Mouse (Mus musculus): ENCODE measurements at regions not wholly inside any gene's neighbourhood (a gene's known extent, or its start where the extent isn't known, plus 50 kb on each side); places are given as distances from the start of the nearest gene placed in this dataset.

DNA sequence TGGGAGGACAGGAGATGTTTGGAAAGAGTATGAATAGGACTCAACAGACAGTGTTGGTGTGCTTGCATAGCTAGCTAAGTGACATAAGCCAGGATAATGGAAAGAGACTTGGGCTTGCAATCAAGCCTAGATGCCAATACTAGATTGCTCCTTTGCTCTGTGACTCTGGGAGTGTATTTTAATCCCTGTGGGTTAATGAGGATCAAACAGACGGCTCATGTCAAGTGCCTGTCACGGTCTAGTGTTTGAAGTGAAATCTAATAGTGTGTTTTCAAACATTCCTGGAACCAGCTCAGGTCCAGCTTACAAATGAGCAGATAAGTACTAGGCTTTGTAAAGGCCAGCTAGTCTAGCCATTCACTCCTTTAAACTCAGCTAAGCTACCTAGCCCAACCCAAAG lies 64.1 kb upstream of the Ranbp3l start:
- DNase-seq (ENCODE audit: low read depth, low spot score) = no peak

DNA sequence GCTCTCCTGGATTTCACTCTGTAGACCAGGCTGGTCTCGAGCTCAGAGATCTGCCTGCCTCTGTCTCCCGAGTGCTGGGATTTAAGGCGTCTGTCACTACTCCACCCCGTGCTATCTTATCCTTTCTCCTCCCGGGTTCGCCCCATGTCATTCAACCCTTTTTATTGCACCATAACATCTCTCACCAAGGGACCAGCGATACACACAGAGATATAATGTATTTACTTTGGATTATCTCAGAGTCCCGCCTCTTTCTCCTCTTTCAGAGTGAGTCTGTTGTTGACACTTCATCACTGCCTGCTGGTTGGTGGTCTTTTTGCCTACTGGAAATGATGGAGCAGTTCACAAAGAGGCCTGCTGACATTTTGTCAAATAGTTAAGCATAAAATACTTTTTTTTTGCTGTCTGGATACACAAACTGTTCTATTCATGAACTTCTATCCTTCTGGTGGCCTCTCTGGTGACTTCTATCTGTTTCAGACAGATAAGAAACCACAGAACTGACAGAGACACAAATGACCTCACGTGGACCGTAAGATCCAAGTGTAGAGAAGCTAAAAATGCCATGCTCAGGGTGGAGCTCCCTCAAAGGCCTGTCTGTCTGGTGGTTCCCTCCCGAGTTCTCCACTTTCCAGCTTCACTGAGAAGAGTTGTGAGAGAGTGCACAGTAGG lies 70.1 kb upstream of the Ranbp3l start:
- DNase-seq (ENCODE audit: low read depth, low spot score) = no peak

DNA sequence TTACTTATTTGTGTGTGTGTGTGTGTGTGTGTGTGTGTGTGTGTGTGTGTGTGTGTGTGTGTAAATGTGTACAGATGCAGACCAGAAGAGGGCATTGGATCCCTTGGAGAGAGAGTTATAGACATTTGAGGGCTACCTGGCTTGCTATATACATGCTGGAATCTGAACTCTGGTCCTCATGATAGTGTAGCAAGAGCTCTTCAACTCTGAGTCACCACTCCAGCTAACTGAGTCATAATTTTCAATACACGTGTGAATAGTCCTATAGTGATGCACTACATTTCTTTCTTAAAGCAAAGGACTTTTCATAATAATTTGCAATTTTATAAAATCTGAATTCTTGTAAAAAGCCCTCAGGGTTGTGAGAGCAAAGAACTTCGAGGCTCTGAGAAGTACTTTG lies 70.9 kb upstream of the Ranbp3l start:
- DNase-seq (ENCODE audit: low read depth, low spot score) = no peak

DNA sequence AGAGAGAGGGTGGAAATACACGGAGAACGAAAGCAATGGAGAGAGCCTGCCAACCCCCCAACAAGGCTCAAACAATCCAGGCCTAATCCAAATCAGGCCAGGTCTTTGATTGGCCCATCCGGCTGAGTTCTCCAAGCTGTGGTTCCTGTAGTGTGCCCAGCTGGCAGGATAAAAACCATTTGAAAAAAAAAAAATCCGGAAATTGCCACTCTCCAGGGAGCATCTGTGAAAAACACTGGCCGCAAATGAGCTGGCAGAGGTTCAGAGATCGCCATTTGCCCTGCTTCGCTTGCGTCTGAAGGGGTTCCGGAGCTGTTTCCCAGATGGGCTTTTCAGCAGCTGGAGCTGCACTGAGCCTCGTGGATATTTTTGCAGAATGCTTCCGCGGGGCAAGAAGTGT lies 71.4 kb upstream of the Ranbp3l start:
- no peak for DNase-seq (ENCODE audit: low read depth, low spot score)

DNA sequence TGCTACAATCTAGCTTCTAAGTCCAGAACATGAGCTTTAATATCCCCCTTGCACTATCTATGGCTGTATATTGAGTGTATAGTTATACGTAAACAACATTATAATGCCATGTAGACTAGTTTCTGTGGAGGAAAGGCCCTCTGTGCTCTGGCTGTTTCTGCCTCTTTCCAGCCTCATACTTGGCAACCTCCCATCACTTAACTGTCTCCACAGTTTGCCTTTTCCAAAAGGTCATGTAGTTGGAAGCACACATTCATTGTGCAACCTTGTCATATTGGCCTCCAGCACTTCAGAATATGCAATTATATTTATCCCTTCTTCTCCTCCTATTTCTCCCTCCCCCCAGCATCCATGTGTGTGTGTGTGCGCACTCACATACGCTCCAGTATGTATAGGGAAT lies 82.2 kb upstream of the Ranbp3l start:
- no peak for DNase-seq (ENCODE audit: low read depth, low spot score)

DNA sequence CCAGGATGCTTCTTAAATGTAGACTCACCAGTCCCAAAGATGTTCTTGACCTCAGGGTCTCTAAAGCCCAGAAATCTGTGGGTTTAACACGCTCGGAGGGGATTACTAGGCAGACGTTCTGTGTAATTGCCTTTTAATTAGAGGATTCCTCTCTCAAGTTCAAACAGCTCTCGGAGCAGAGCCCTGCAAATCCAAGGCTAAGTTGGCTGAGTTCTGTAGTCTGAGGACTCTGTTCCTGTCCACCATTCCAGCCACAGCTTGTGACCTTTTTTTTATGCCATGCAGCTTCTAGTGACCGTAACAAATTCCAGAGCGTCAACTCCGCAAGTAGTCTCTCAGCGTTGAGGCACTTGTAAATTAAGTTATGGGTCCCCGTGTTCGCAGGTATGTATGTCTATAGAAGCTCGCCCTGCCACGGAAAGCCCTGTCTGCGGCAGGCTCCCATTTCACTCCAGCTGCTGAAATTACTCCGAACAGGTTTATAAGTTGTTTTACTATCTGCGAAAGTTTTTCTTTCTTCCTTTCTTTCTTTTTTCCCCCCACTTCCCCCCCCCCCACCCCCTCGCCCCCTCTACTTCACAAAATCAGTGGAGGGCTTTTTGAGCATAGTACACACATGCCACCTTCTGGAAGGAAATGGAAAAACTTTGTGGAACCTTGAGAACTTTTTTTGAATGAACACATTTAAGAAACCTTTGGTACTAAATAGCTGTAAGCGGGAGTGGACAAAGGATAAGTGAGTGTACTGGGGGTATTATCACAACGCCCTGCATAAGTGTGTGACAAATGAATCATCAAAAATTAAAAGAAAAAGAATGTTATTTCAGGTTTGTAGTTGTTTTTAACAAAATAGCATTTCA lies 82.9 kb upstream of the Ranbp3l start:
- no peak for DNase-seq (ENCODE audit: low read depth, low spot score)

DNA sequence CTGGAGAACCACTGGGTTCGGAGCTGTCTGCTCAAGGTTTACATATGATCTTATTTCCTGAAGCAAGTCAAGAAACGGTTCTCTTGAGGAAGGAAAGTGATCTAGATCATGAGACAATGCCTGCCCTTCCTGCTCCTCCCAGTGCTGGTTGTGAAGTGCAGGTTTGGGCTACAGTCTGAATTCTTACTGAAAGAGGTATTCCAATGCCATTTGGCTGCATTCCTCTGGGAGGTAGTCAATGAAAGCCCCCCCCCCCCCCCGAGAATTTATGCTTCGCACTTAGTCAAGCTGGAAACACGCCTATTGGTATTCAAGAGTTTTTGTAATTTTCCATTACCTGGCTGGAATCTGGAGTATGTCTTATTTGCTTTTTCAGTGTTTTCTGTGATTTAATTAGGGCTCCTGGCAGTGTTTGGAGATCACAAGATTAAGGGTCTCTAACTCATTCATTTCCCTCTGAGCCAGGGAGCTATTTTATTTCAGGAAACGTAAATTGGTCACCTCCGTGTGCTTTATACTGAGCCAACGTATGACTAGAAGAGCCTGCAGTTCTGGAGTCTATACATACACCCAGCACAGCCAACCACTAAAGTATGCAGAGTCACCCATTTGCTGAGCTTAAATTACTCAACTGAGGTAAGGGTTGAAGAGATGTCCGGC lies 84.7 kb upstream of the Ranbp3l start:
- no peak for DNase-seq (ENCODE audit: low read depth, low spot score)

DNA sequence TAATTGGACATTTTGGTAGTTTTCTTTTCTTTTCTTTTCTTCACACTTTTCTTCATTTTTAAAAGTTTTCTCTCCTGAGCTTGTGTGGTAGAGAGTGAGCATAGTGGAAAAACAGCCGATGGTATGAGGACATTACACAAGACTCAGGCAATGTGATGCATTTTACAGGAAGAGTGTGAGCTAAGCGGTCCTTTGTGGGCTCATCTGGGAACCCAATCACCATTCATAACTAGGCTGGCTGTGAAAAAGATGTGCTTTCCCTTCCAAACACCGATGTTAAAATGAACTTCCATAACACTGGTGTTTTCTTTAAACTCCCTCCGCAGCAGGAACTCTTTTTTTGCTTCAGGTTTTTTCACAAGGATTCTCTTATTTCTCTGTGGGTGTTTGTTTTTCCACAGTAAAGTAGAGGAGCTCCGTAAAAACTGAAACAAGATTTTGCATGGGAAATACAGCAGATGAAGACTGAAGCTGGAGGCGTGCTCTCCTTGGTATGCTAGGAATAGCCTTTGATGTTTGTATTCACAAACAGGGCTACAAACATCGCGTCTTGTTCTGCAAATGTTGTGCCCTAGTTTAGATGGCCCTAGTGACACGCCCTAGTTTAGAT lies 92.8 kb upstream of the Ranbp3l start:
- DNase-seq (ENCODE audit: low read depth, low spot score) = no peak

DNA sequence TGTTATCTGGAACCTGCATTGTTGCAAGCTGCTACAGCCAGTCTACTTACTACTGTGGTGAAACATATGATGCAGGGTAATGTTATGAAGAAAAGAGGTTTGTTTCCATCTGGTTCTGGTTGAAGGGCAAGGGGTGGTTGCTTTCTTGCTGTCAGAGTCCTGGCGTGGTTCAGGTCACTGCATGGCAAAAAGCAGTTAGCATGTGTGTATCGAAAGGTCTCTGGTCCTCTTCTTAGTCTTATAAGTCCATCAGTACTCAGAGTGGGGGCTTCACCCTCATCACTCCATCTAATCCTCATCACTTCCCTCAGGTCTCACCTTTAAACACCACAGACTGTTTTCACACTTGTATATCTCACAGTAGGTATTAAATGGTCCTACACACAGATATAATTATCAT lies 99.7 kb upstream of the Ranbp3l start:
- DNase-seq (ENCODE audit: low read depth, low spot score) = no peak

DNA sequence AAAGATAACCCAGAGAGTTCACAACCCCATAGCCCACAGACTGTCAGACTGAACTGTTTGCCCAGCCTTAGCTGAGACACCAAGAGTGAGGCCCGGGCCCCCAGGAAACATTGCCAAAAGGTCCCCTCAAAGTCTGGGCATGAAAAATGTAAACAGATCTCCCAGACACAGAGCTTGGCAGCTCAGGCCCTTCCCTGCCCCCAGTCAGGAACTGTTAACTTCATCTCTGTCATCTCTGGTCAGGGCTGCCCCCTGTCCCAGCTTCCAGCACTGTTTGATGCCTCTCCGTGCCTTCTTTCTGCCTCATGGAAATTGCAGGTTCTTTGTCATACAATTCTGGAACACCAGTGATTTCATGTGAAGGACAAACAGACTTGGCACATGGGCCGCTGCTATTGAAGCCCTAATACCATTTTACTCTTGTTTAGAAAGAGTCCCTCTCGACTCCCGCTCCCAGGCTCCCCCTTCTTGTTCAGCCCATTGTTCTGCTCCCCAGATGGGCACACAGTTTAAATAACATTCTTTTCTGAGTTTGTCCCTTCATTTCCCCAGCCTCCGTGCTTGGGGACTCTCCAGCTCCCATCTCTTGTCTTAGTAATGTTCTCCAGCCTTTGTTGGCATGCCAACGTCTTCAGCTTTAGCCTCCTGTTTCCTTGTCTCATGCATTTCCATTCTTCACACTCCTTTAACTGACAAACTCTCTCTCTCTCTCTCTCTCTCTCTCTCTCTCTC lies 100.4 kb upstream of the Ranbp3l start:
- no peak for DNase-seq (ENCODE audit: low read depth, low spot score)

DNA sequence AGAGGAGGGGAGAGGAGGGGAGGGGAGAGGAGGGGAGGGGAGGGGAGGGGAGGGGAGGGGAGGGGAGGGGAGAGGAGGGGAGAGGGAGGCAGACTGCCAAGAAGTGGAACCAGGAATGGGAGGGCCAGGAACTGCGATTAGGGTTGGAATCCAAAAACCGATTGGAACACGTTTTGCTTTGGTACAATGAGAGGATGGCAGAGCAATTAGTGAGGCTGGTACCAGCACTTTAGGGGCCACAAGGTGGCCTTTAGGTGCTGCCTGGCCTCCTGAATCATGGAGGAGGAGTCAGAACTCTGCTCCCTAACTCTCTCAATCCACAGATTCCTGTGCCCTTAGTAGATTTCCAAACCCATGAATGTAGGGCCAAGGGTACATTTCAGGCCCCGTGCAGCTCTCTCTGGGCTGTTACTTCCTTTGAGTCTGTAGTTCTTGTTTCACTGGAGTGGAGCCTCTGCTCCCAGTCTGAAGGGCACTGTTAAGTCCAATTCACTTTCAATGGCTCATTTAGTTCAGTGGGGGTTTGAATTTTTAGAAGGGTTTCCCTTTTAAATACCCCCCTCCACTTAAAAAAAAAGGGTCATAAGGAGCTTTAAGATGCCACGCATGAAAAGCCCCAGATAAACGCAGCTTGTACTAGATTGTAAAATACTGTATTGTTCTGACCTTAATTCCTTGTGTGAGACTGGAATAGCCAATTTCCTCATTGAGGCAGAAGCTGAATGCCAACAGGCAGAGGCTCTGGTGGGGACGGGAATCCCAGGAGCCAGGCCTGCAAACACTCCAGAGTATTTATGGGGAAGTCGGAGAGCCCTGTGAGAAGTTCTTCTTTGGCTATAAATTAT lies 102.4 kb upstream of the Ranbp3l start:
- no peak for DNase-seq (ENCODE audit: low read depth, low spot score)

DNA sequence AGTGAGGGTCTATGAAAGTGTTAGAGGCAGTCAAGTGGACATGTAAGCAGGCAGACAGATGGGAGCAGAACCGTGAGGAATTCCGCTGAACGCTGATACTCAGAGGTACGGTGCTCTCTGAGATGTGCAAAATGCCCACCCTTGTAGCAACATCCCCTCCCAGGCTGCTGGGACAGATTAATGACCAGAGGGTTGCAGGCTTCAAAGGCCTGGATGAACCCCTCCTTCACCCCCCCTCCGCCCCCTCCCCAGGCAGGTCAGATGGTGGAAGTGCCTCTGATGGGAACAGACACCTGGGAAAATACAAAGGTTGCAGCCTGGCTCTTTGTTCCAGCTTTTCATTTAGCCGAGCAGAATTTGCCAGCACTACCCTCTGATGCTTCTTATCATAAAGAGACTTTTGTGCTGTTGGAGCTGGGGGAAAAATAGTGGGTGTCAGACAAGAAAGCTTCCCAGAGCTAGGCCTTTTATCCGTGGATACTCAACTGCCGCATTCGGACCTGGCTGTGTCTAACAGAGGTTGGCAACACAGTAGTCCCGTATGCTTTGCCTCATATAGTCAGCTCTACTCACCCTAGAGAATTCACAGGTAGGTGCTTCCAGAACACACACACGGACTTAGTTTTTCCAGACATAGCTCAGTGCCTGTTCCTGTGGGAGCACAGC lies 111.2 kb upstream of the Ranbp3l start:
- no peak for DNase-seq (ENCODE audit: low read depth, low spot score)

DNA sequence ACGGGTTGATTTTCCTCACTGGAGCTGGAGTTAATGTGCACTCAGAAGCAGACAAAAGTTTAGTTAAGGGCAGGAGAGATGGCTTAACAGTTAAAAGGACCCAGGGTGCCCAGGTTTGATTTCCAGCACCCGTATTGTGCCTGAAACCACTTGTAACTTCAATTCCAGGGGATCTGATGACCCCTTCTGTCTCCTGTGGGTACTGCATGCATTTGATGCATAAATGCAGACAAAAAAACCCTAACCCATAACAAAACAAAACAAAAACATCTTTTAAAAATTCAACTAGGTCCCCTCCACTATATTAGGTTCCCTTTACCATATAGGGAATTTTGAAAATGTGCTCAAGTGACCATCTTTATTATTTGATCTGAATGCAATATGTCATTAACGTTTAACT lies 112.2 kb upstream of the Ranbp3l start:
- no peak for DNase-seq (ENCODE audit: low read depth, low spot score)

DNA sequence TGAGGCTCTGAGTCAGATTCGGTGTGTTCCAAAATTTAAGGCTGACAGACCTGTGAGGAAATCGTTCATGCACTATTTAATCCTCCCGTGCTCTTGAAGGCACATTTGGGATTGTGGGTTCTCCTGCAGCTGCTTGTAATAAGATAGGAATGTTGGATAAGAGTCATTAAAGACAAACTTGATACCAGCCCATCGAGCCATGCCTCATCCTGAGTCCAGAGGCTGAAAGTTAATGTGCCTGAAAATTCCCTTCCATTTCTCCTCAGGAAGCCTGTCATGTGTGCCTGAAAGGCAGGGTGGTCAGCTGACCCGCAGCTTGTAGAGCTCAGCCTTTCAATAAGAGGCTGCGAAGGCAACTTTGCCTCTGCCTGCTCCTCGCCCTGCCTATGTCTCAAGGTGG lies 113.4 kb upstream of the Ranbp3l start:
- no peak for DNase-seq (ENCODE audit: low read depth, low spot score)

DNA sequence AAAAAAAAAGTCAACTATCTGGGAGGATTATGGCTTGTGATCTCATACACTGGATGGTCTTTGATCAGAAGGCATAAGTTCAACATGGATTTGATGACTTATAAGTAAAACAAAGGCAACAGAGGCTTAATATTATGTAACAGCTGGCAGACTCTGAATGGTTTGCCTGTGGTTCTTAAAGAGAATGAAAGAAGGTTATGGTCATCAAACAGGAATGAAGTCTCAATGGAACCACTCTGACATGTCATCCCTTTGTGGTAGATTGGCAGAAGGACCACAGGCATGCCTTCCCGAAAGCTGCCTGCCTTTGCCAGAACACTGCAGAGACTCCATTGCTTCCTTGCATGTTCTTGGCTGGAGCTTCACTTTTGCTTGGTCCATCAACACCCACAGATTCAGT lies 116.8 kb upstream of the Ranbp3l start:
- DNase-seq (ENCODE audit: low read depth, low spot score) = no peak

DNA sequence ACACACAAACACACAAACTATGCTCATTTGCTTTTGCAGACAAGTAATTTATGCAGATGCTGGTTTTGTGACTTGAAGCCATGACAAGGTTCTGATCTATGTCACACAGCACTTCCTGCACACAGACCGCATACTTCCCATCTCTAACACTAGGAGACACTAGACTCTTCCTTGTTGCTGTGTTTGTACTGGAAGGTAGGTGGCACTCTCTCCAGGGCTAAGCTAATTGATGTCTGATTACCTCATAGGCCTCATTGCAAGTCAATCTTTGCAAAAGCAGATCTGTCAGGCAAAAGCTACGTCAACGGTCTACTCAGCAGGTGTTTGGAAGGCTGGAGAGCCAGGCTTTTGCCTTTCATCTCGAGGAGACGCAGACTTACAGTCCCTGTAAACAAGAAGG lies 118.3 kb upstream of the Ranbp3l start:
- DNase-seq (ENCODE audit: low read depth, low spot score) = no peak

DNA sequence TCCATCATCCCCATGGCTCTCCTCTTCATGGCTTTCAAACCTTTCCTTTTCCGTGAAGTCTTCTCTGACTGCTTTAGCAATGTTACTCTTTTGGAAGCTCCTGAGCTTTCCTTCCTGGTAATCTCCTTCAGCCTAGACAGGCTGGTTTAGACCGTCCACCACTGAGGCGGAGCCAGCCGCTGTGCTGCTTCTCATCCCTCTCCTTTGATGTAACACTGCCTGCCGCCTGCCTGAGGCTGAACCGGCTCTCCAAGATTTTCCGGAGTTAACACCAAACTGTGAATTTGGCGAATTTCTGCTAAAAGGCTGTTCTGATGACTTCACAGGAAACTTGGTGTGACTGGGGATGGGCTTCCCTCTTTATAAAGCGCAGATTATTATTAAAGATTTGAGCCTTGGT lies 125.6 kb upstream of the Ranbp3l start:
- DNase-seq (ENCODE audit: low read depth, low spot score) = no peak

DNA sequence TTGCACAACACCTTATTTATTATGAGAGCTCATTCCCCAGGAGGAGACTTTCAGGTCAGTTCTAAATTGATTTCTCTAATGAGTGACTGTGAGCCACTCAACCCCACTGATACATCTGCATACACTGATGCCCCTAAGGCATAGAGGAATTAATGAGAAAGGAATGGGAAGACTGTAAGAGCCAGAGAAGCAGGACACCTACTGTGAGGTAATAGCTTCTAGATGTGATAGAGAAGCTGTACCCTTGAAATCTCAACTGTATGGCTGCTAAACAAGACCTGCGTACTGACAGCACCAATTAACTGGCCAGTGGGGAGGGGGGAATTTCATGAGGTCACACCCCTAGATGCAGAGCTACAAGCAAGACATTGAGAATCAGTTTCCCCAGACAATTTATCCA lies 128.3 kb upstream of the Ranbp3l start:
- DNase-seq (ENCODE audit: low read depth, low spot score) = no peak

DNA sequence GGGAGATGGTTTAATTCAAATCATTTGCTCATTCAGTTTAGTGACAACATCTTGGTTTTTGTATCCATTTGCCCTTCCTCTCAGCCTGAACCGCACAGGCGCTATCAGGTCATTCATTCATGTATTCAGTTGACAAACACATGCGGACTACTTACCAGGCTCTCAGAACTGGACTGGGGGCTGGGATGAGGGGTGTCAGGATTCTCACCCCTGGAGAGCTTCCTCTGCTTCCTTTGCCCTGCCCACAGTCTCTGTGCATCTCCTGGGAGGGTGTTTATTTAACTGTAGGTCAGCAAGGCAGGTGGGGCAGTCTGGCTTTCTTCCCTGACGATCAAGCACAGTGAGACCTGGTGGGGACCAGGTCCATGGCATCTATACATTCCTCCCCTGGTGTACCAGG lies 123.6 kb upstream of the Slc1a3 start:
- DNase-seq (ENCODE audit: low read depth, low spot score) = no peak

DNA sequence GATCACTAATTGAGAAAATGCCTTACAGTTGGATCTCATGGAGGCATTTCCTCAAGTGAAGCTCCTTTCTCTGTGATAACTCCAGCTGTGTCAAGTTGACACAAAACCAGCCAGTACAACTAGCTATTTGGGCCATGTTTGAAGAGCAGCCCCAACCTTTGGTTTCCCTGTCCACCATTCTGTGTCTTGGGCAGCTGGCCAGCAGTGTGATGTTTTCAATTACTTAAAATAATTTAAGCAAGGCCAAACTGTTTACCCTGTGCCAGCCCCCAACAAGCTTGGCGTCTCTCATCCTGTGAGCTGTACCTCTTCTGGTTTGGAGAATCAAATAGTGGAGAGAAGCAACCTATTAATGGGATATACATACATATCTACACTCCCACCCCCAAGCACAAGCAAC lies 122.4 kb upstream of the Slc1a3 start:
- DNase-seq (ENCODE audit: low read depth, low spot score) = no peak
